Mouse (Mus musculus) forebrain, embryonic 15.5 days (tissue): ENCODE measurements at regions not wholly inside any gene's neighbourhood (a gene's known extent, or its start where the extent isn't known, plus 50 kb on each side); places are given as distances from the start of the nearest gene placed in this dataset.

Experiments
- ATAC-seq: fragments of 200-750 bp; cut with Nextera tagmentation; replicated peaks from 2 replicates; pipeline ENCODE4 v1.8.0; 2017; ENCODE audit warnings: mild to moderate bottlenecking, moderate TSS enrichment, moderate library complexity
- H3K27ac ChIP-seq: fragments of 300-500 bp; sonication (generic); replicated peaks from 2 replicates; pipeline ENCODE4 v1.5.1; 2015; ENCODE audit warnings: mild to moderate bottlenecking, inconsistent platforms
- H3K27me3 ChIP-seq: fragments of 300-500 bp; sonication (generic); 2 replicates; pipeline ENCODE4 v1.6.1; 2015; ENCODE audit warnings: inconsistent platforms
- H3K36me3 ChIP-seq: fragments of 300-500 bp; sonication (generic); 2 replicates; pipeline ENCODE4 v1.6.1; 2015; ENCODE audit warnings: mild to moderate bottlenecking, inconsistent platforms
- H3K4me1 ChIP-seq: fragments of 300-500 bp; sonication (generic); 2 replicates; pipeline ENCODE4 v1.6.1; 2015; ENCODE audit warnings: inconsistent platforms
- H3K4me2 ChIP-seq: fragments of 300-500 bp; sonication (generic); replicated peaks from 2 replicates; pipeline ENCODE4 v1.6.1; 2015; ENCODE audit warnings: mild to moderate bottlenecking, inconsistent platforms
- H3K4me3 ChIP-seq: fragments of 300-500 bp; sonication (generic); 2 replicates; pipeline ENCODE4 v1.5.1; 2015; ENCODE audit warnings: mild to moderate bottlenecking, inconsistent platforms
- H3K9ac ChIP-seq: fragments of 300-500 bp; sonication (generic); replicated peaks from 2 replicates; pipeline ENCODE4 v1.6.1; 2015; ENCODE audit warnings: mild to moderate bottlenecking, inconsistent platforms
- H3K9me3 ChIP-seq: fragments of 300-500 bp; sonication (generic); 2 replicates; pipeline ENCODE4 v1.6.1; 2016; ENCODE audit warnings: inconsistent platforms
- WGBS: fragments of 180-500 bp; shearing (Covaris S2); methylation state at CpG from one replicate; pipeline ENCODE4 v1.1.7; 2015; ENCODE audit warnings: mixed read lengths; 5-methylcytosine and 5-hydroxymethylcytosine counted together

GRCm38 (mm10) chr6:103431595-103431957, 78.8 kb upstream of the Chl1 start:
- Histone ChIP-seq H3K4me1 (peaks cover 8% of the 10 kb centered on the region), H3K9ac (no peak overlapping the region), H3K4me3 (no peak overlapping the region), H3K4me2 (no peak overlapping the region), H3K36me3 (no peaks in the 10 kb centered on the region), H3K27me3 (no peaks in the 10 kb centered on the region), H3K9me3 (no peaks in the 10 kb centered on the region), H3K27ac (peak overlapping the region; percentile 77)
- peak; percentile 63; the same call in 1 of the 2 replicates for ATAC-seq
- WGBS, result 56% methylated on average over 5 of the region's 5 CpGs
